Mouse (Mus musculus): Measurements from ENCODE around the gene Aldh2. TPM values are rescaled to one million over a fixed set of nuclear protein-coding genes. Genes with fewer than 3 reads are reported as not detected.

Aldh2 gene
- polyA plus RNA-seq, 1 experiment from 2014 or later = 72.0 TPM

GRCm38 (mm10) chr5:121594714-121595313 lies 1.2 kb upstream of the Aldh2 start:
- Histone ChIP-seq H3K27me3 (replicated peaks) (no peaks in the 10 kb centered on the region), H3K4me2 (no peak overlapping the region), H3K4me3 (no peak overlapping the region), H3K9ac (no peak overlapping the region), H3K36me3 (no peaks in the 10 kb centered on the region), H3K9me3 (replicated peaks) (no peaks in the 10 kb centered on the region), H3K27ac (ENCODE audit: poor library complexity, severe bottlenecking) (no peak overlapping the region), H3K4me1 (replicated peaks) (peaks cover 35% of the 10 kb centered on the region)
- no peak for ATAC-seq (ENCODE audit: insufficient number of reproducible peaks, low FRiP score)
- WGBS = 79% methylated on average over 6 of the region's 6 CpGs

GRCm38 (mm10) chr5:121592816-121593407 lies 712 bp downstream of the Aldh2 start:
- Histone ChIP-seq H3K27me3 (replicated peaks) (no peaks in the 10 kb centered on the region), H3K4me2 (peak overlapping the region; percentile 99), H3K27ac (ENCODE audit: poor library complexity, severe bottlenecking) (0 out of 2 replicates have a peak overlapping the region, but pooled peaks have one; percentile 15), H3K9ac (peak overlapping the region; percentile 80), H3K4me3 (peak overlapping the region; percentile 71), H3K4me1 (replicated peaks) (peaks cover 34% of the 10 kb centered on the region), H3K9me3 (replicated peaks) (no peaks in the 10 kb centered on the region), H3K36me3 (no peaks in the 10 kb centered on the region)
- peak; percentile 35 for ATAC-seq (ENCODE audit: insufficient number of reproducible peaks, low FRiP score)
- 6% methylated on average over 33 of the region's 33 CpGs for WGBS

GRCm38 (mm10) chr5:121592064-121592815 lies 1.4 kb downstream of the Aldh2 start:
- Histone ChIP-seq H3K4me2 (peak overlapping the region; percentile 99), H3K27ac (ENCODE audit: poor library complexity, severe bottlenecking) (no peak overlapping the region), H3K9ac (0 out of 2 replicates have a peak overlapping the region, but pooled peaks have one; percentile 17), H3K9me3 (replicated peaks) (no peaks in the 10 kb centered on the region), H3K36me3 (no peaks in the 10 kb centered on the region), H3K27me3 (replicated peaks) (no peaks in the 10 kb centered on the region), H3K4me3 (0 out of 2 replicates have a peak overlapping the region, but pooled peaks have one; percentile 71), H3K4me1 (replicated peaks) (peaks cover 27% of the 10 kb centered on the region)
- no peak for ATAC-seq (ENCODE audit: insufficient number of reproducible peaks, low FRiP score)
- WGBS = 68% methylated on average over 11 of the region's 11 CpGs

GRCm38 (mm10) chr5:121591417-121592063 lies 2.1 kb downstream of the Aldh2 start:
- no peak overlapping the region for H3K4me2 ChIP-seq
- no peaks in the 10 kb centered on the region for H3K36me3 ChIP-seq
- H3K4me1 ChIP-seq (replicated peaks) = peaks cover 26% of the 10 kb centered on the region; the same call in 1 of the 2 replicates
- H3K27ac ChIP-seq (ENCODE audit: poor library complexity, severe bottlenecking) = no peak overlapping the region
- H3K4me3 ChIP-seq = no peak overlapping the region
- no peak for ATAC-seq (ENCODE audit: insufficient number of reproducible peaks, low FRiP score)
- H3K27me3 ChIP-seq (replicated peaks) = no peaks in the 10 kb centered on the region
- no peak overlapping the region for H3K9ac ChIP-seq
- 60% methylated on average over 11 of the region's 11 CpGs for whole genome bisulfite sequencing
- H3K9me3 ChIP-seq (replicated peaks) = no peaks in the 10 kb centered on the region

GRCm38 (mm10) chr5:121589928-121590327 lies 3.7 kb downstream of the Aldh2 start:
- H3K27ac ChIP-seq (ENCODE audit: poor library complexity, severe bottlenecking) = no peak overlapping the region
- 74% methylated on average over 6 of the region's 6 CpGs for WGBS
- no peak overlapping the region for H3K9ac ChIP-seq
- H3K4me1 ChIP-seq (replicated peaks) = peaks cover 24% of the 10 kb centered on the region; the same call in 1 of the 2 replicates
- no peak overlapping the region for H3K4me3 ChIP-seq
- no peaks in the 10 kb centered on the region for H3K36me3 ChIP-seq
- no peak overlapping the region for H3K4me2 ChIP-seq
- H3K9me3 ChIP-seq (replicated peaks) = no peaks in the 10 kb centered on the region
- H3K27me3 ChIP-seq (replicated peaks) = no peaks in the 10 kb centered on the region
- no peak for ATAC-seq (ENCODE audit: insufficient number of reproducible peaks, low FRiP score)

GRCm38 (mm10) chr5:121586400-121587039 lies 7.1 kb downstream of the Aldh2 start:
- H3K9me3 ChIP-seq (replicated peaks) = no peaks in the 10 kb centered on the region
- no peaks in the 10 kb centered on the region for H3K36me3 ChIP-seq
- WGBS = 54% methylated on average over 6 of the region's 6 CpGs
- ATAC-seq (ENCODE audit: insufficient number of reproducible peaks, low FRiP score) = no peak
- H3K4me1 ChIP-seq (replicated peaks) = peaks cover 17% of the 10 kb centered on the region; the same call in 1 of the 2 replicates
- no peak overlapping the region for H3K4me3 ChIP-seq
- no peaks in the 10 kb centered on the region for H3K27me3 ChIP-seq (replicated peaks)
- H3K4me2 ChIP-seq = no peak overlapping the region
- H3K9ac ChIP-seq = no peak overlapping the region
- H3K27ac ChIP-seq (ENCODE audit: poor library complexity, severe bottlenecking) = no peak overlapping the region

GRCm38 (mm10) chr5:121585699-121586098 lies 7.9 kb downstream of the Aldh2 start:
- no peak overlapping the region for H3K4me3 ChIP-seq
- ATAC-seq (ENCODE audit: insufficient number of reproducible peaks, low FRiP score) = no peak
- no peaks in the 10 kb centered on the region for H3K36me3 ChIP-seq

GRCm38 (mm10) chr5:121585005-121585404 lies 8.6 kb downstream of the Aldh2 start:
- Histone ChIP-seq H3K4me2 (no peak overlapping the region), H3K4me1 (replicated peaks) (peaks cover 14% of the 10 kb centered on the region; the same call in 1 of the 2 replicates), H3K9me3 (replicated peaks) (no peaks in the 10 kb centered on the region), H3K36me3 (no peaks in the 10 kb centered on the region), H3K9ac (no peak overlapping the region), H3K27ac (ENCODE audit: poor library complexity, severe bottlenecking) (no peak overlapping the region), H3K27me3 (replicated peaks) (no peaks in the 10 kb centered on the region), H3K4me3 (no peak overlapping the region)
- no peak for ATAC-seq (ENCODE audit: insufficient number of reproducible peaks, low FRiP score)
- 95% methylated on average over 10 of the region's 10 CpGs for WGBS

More at GRCm38 (mm10) chr5:121585699-121586098, 7.9 kb downstream of the Aldh2 start:
- Histone ChIP-seq H3K27ac (ENCODE audit: poor library complexity, severe bottlenecking) (no peak overlapping the region), H3K9ac (no peak overlapping the region), H3K9me3 (replicated peaks) (no peaks in the 10 kb centered on the region), H3K4me1 (replicated peaks) (peaks cover 14% of the 10 kb centered on the region; the same call in 1 of the 2 replicates), H3K27me3 (replicated peaks) (no peaks in the 10 kb centered on the region), H3K4me2 (no peak overlapping the region)
- 87% methylated on average over 5 of the region's 5 CpGs for WGBS

GRCm38 (mm10) chr5:121583765-121584501 lies 9.7 kb downstream of the Aldh2 start:
- no peak overlapping the region for H3K9ac ChIP-seq
- peak; percentile 87 for ATAC-seq (ENCODE audit: insufficient number of reproducible peaks, low FRiP score)
- no peaks in the 10 kb centered on the region for H3K9me3 ChIP-seq (replicated peaks)
- H3K4me2 ChIP-seq = peak overlapping the region; percentile 5; the same call in 1 of the 2 replicates
- 48% methylated on average over 12 of the region's 12 CpGs for WGBS
- H3K4me3 ChIP-seq = no peak overlapping the region
- H3K27ac ChIP-seq (ENCODE audit: poor library complexity, severe bottlenecking) = peak overlapping the region; percentile 29; the same call in 1 of the 2 replicates
- peaks cover 14% of the 10 kb centered on the region; the same call in 1 of the 2 replicates for H3K4me1 ChIP-seq (replicated peaks)
- H3K36me3 ChIP-seq = peaks cover 10% of the 10 kb centered on the region
- H3K27me3 ChIP-seq (replicated peaks) = no peaks in the 10 kb centered on the region

GRCm38 (mm10) chr5:121581945-121582344 lies 11.7 kb downstream of the Aldh2 start:
- Histone ChIP-seq H3K9me3 (replicated peaks) (no peaks in the 10 kb centered on the region), H3K27me3 (replicated peaks) (no peaks in the 10 kb centered on the region), H3K9ac (no peak overlapping the region), H3K4me3 (no peak overlapping the region), H3K4me2 (no peak overlapping the region), H3K27ac (ENCODE audit: poor library complexity, severe bottlenecking) (no peak overlapping the region), H3K36me3 (peaks cover 12% of the 10 kb centered on the region), H3K4me1 (replicated peaks) (peaks cover 14% of the 10 kb centered on the region; the same call in 1 of the 2 replicates)
- no peak for ATAC-seq (ENCODE audit: insufficient number of reproducible peaks, low FRiP score)
- WGBS = 85% methylated on average over 8 of the region's 8 CpGs
